Mouse (Mus musculus) midbrain, embryonic 13.5 days (tissue): ENCODE measurements around the gene Prdx1. TPM values are rescaled to one million over a fixed set of nuclear protein-coding genes. Genes with fewer than 3 reads are reported as not detected.
A peak's percentile ranks its signal among the peaks of the same experiment; 100 is the strongest.
"Not testable (repeated sequence)": the region's sequence is repeated elsewhere in the genome, so short reads cannot be mapped to it uniquely, and the experiment has no call there.

Experiments
- ATAC-seq: fragments of 200-750 bp; cut with Nextera tagmentation; 2 replicates; pipeline ENCODE4 v1.8.0; 2017; ENCODE audit warnings: mild to moderate bottlenecking, moderate TSS enrichment, moderate library complexity
- H3K27ac ChIP-seq: fragments of 300-500 bp; sonication (generic); 2 replicates; pipeline ENCODE4 v1.5.1; 2015; ENCODE audit warnings: inconsistent platforms, mild to moderate bottlenecking, moderate library complexity
- H3K27me3 ChIP-seq: fragments of 300-500 bp; sonication (generic); 2 replicates; pipeline ENCODE4 v1.6.1; 2015; ENCODE audit warnings: mild to moderate bottlenecking, inconsistent platforms
- H3K36me3 ChIP-seq: fragments of 300-500 bp; sonication (generic); 2 replicates; pipeline ENCODE4 v1.6.1; 2015; ENCODE audit warnings: mild to moderate bottlenecking, inconsistent platforms
- H3K4me1 ChIP-seq: fragments of 300-500 bp; sonication (generic); replicated peaks from 2 replicates; pipeline ENCODE4 v1.6.1; 2015; ENCODE audit warnings: inconsistent platforms
- H3K4me2 ChIP-seq: fragments of 300-500 bp; sonication (generic); replicated peaks from 2 replicates; pipeline ENCODE4 v1.6.1; 2015; ENCODE audit warnings: moderate library complexity, mild to moderate bottlenecking, inconsistent platforms
- H3K4me3 ChIP-seq: fragments of 300-500 bp; sonication (generic); replicated peaks from 2 replicates; pipeline ENCODE4 v1.5.1; 2015; ENCODE audit warnings: mild to moderate bottlenecking, inconsistent platforms
- H3K9ac ChIP-seq: fragments of 300-500 bp; sonication (generic); replicated peaks from 2 replicates; pipeline ENCODE4 v1.6.1; 2015; ENCODE audit warnings: mild to moderate bottlenecking, inconsistent platforms
- H3K9me3 ChIP-seq: fragments of 300-500 bp; sonication (generic); 2 replicates; pipeline ENCODE4 v1.6.1; 2016; ENCODE audit warnings: mild to moderate bottlenecking, inconsistent platforms
- WGBS: fragments of 180-500 bp; shearing (Covaris S2); methylation state at CpG from one replicate; pipeline ENCODE4 v1.1.7; 2015; 5-methylcytosine and 5-hydroxymethylcytosine counted together
- polyA plus RNA-seq: library from polyadenylated mRNA; unstranded; fragments of >200 nt; fragmentation: Nextera tagmentation; extraction: Ambion mirVana; gene quantifications from 2 replicates; pipeline ENCODE4 v1.2.1, GENCODE M21; 2015

Gene Prdx1
- polyA plus RNA-seq, 1 experiment from 2014 or later: 516 TPM

GRCm38 (mm10) chr4:116680521-116680920, 4.8 kb upstream of the Prdx1 start:
- H3K4me1 ChIP-seq, H3K4me2 ChIP-seq, H3K4me3 ChIP-seq, H3K36me3 ChIP-seq, H3K27ac ChIP-seq, ATAC-seq, H3K9me3 ChIP-seq, H3K9ac ChIP-seq, H3K27me3 ChIP-seq: not testable (repeated sequence)
- 93% methylated on average over 4 of the region's 4 CpGs for WGBS

GRCm38 (mm10) chr4:116683957-116684356, 1.4 kb upstream of the Prdx1 start:
- Histone ChIP-seq H3K36me3 (peaks cover 1% of the 10 kb centered on the region; the same call in 1 of the 2 replicates), H3K9ac (no peak overlapping the region), H3K4me3 (no peak overlapping the region), H3K4me2 (no peak overlapping the region), H3K9me3 (no peaks in the 10 kb centered on the region), H3K4me1 (peaks cover 21% of the 10 kb centered on the region), H3K27me3 (no peaks in the 10 kb centered on the region), H3K27ac (no peak overlapping the region)
- no peak for ATAC-seq
- 91% methylated on average over 4 of the region's 4 CpGs for WGBS

- Histone ChIP-seq H3K4me2 (peak overlapping the region; percentile 74), H3K27ac (0 out of 2 replicates have a peak overlapping the region, but pooled peaks have one; percentile 33), H3K4me1 (peaks cover 21% of the 10 kb centered on the region), H3K27me3 (no peaks in the 10 kb centered on the region), H3K9ac (no peak overlapping the region; the same call in 1 of the 2 replicates), H3K36me3 (peaks cover 6% of the 10 kb centered on the region), H3K9me3 (no peaks in the 10 kb centered on the region), H3K4me3 (peak overlapping the region; percentile 66)
- 90% methylated on average over 2 of the region's 2 CpGs for WGBS
- no peak for ATAC-seq
Observed at GRCm38 (mm10) chr4:116684665-116685064, 679 bp upstream of the Prdx1 start.

GRCm38 (mm10) chr4:116687041-116687440, 1.7 kb downstream of the Prdx1 start:
- Histone ChIP-seq H3K9ac (peak overlapping the region; percentile 33; the same call in 1 of the 2 replicates), H3K9me3 (no peaks in the 10 kb centered on the region), H3K36me3 (peaks cover 22% of the 10 kb centered on the region), H3K4me3 (peak overlapping the region; percentile 66), H3K4me1 (peaks cover 21% of the 10 kb centered on the region), H3K4me2 (peak overlapping the region; percentile 74), H3K27me3 (no peaks in the 10 kb centered on the region), H3K27ac (no peak overlapping the region)
- 34% methylated on average over 1 of the region's 1 CpGs for WGBS
- no peak for ATAC-seq

GRCm38 (mm10) chr4:116689309-116689876, 4.0 kb downstream of the Prdx1 start:
- Histone ChIP-seq H3K9ac (no peak overlapping the region), H3K27me3 (no peaks in the 10 kb centered on the region), H3K27ac (no peak overlapping the region), H3K4me2 (no peak overlapping the region), H3K4me3 (no peak overlapping the region), H3K9me3 (no peaks in the 10 kb centered on the region), H3K36me3 (peaks cover 41% of the 10 kb centered on the region), H3K4me1 (peaks cover 21% of the 10 kb centered on the region)
- no peak for ATAC-seq
- WGBS: 96% methylated on average over 4 of the region's 4 CpGs

GRCm38 (mm10) chr4:116692146-116692545, 6.8 kb downstream of the Prdx1 start:
- H3K4me3 ChIP-seq: no peak overlapping the region
- no peak for ATAC-seq
- peaks cover 54% of the 10 kb centered on the region for H3K36me3 ChIP-seq
- no peak overlapping the region for H3K9ac ChIP-seq
- no peak overlapping the region for H3K4me2 ChIP-seq
- WGBS: 90% methylated on average over 2 of the region's 2 CpGs
- H3K4me1 ChIP-seq: peaks cover 3% of the 10 kb centered on the region
- no peak overlapping the region for H3K27ac ChIP-seq
- no peaks in the 10 kb centered on the region for H3K27me3 ChIP-seq
- H3K9me3 ChIP-seq: no peaks in the 10 kb centered on the region

GRCm38 (mm10) chr4:116693785-116694184, 8.4 kb downstream of the Prdx1 start:
- Histone ChIP-seq H3K36me3 (peaks cover 62% of the 10 kb centered on the region), H3K9me3 (no peaks in the 10 kb centered on the region), H3K4me1 (no peaks in the 10 kb centered on the region), H3K4me2 (no peak overlapping the region), H3K27ac (no peak overlapping the region), H3K27me3 (no peaks in the 10 kb centered on the region), H3K9ac (no peak overlapping the region), H3K4me3 (no peak overlapping the region)
- 86% methylated on average over 2 of the region's 2 CpGs for WGBS
- ATAC-seq: no peak

- no peaks in the 10 kb centered on the region for H3K27me3 ChIP-seq
- H3K4me2 ChIP-seq: no peak overlapping the region
- no peak overlapping the region for H3K9ac ChIP-seq
- H3K4me1 ChIP-seq: no peaks in the 10 kb centered on the region
- no peak overlapping the region for H3K27ac ChIP-seq
- no peaks in the 10 kb centered on the region for H3K9me3 ChIP-seq
- H3K4me3 ChIP-seq: no peak overlapping the region
- ATAC-seq: no peak
- 94% methylated on average over 2 of the region's 2 CpGs for WGBS
- H3K36me3 ChIP-seq: peaks cover 51% of the 10 kb centered on the region
Observed at GRCm38 (mm10) chr4:116698693-116699342, 13.5 kb downstream of the Prdx1 start.

GRCm38 (mm10) chr4:116700964-116701363, 15.6 kb downstream of the Prdx1 start:
- H3K36me3 ChIP-seq: peaks cover 46% of the 10 kb centered on the region
- no peak for ATAC-seq

GRCm38 (mm10) chr4:116703804-116704203, 18.5 kb downstream of the Prdx1 start:
- 45% methylated on average over 6 of the region's 6 CpGs for WGBS
- H3K4me1 ChIP-seq: peaks cover 8% of the 10 kb centered on the region

More at GRCm38 (mm10) chr4:116700964-116701363, 15.6 kb downstream of the Prdx1 start:
- Histone ChIP-seq H3K4me2 (no peak overlapping the region), H3K27ac (no peak overlapping the region), H3K9me3 (no peaks in the 10 kb centered on the region), H3K4me3 (no peak overlapping the region), H3K4me1 (no peaks in the 10 kb centered on the region), H3K27me3 (no peaks in the 10 kb centered on the region), H3K9ac (no peak overlapping the region)
- 96% methylated on average over 1 of the region's 1 CpGs for WGBS

GRCm38 (mm10) chr4:116707666-116708065, 22.3 kb downstream of the Prdx1 start:
- peak overlapping the region; percentile 87 for H3K4me2 ChIP-seq
- H3K9ac ChIP-seq: peak overlapping the region; percentile 64
- 21% methylated on average over 9 of the region's 9 CpGs for WGBS
- no peaks in the 10 kb centered on the region for H3K27me3 ChIP-seq
- H3K36me3 ChIP-seq: peaks cover 17% of the 10 kb centered on the region; the same call in 1 of the 2 replicates
- peak overlapping the region; percentile 63 for H3K4me3 ChIP-seq
- peaks cover 15% of the 10 kb centered on the region for H3K4me1 ChIP-seq
- no peaks in the 10 kb centered on the region for H3K9me3 ChIP-seq
- H3K27ac ChIP-seq: no peak overlapping the region
- no peak; the same call in 1 of the 2 replicates for ATAC-seq

More at GRCm38 (mm10) chr4:116703804-116704203, 18.5 kb downstream of the Prdx1 start:
- Histone ChIP-seq H3K27me3 (no peaks in the 10 kb centered on the region), H3K4me3 (no peak overlapping the region), H3K9ac (no peak overlapping the region), H3K27ac (no peak overlapping the region), H3K4me2 (no peak overlapping the region), H3K9me3 (no peaks in the 10 kb centered on the region), H3K36me3 (peaks cover 36% of the 10 kb centered on the region)
- no peak for ATAC-seq

GRCm38 (mm10) chr4:116708201-116708764, 22.9 kb downstream of the Prdx1 start, which contains the start of the genes Mmachc and Ccdc163:
Mmachc (minus strand) TSS chr4:116708406.
Ccdc163 (plus strand) TSS chr4:116708509.
- no peak within 1 kb of the TSS for H3K27ac ChIP-seq
- H3K4me3 ChIP-seq: peak within 1 kb of the TSS; percentile 63
- ATAC-seq: peak; percentile 100
- H3K36me3 ChIP-seq: peaks cover 17% of the 10 kb centered on the region; the same call in 1 of the 2 replicates
- peak within 1 kb of the TSS; percentile 69 for H3K9ac ChIP-seq
- WGBS: under 1% methylated on average over 29 of the region's 29 CpGs
- no peaks in the 10 kb centered on the region for H3K9me3 ChIP-seq
- H3K27me3 ChIP-seq: no peaks in the 10 kb centered on the region
- peaks cover 15% of the 10 kb centered on the region for H3K4me1 ChIP-seq
- peak within 1 kb of the TSS; percentile 87 for H3K4me2 ChIP-seq
